Mouse (Mus musculus): ENCODE results near the gene Snx7.

DNA sequence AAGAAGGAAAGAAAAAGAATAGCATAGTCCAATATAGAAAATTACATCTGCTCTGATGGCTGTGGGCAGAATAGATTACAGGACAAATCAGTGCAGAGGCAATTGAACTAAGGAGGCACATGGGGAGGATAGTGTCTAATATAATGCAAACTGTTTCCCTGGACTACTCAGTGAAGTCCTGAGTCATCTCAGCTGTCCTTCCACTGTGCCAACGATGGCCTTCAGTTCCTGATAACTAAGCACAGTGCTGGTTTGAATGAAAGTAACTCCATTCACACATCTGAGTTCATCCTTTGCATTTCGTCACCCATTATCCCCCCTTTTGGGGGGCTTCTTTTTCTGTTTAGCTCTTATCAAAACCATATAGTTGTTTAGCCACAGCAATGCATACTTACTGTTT is 25.0 kb upstream of the Snx7 start:
- no peak for TF ChIP-seq CTCF (IDR thresholded peaks at IDR 0.05; ENCODE audit: borderline replicate concordance, insufficient read depth, low read depth, low read length)
- TF ChIP-seq POLR2A (IDR thresholded peaks at IDR 0.05; ENCODE audit: borderline replicate concordance, insufficient read depth, low read length) = no peak

Data from cerebellum, adult 2 months (tissue).